Mouse (Mus musculus): ENCODE data around the gene Shroom3.

The Shroom3 gene

DNA sequence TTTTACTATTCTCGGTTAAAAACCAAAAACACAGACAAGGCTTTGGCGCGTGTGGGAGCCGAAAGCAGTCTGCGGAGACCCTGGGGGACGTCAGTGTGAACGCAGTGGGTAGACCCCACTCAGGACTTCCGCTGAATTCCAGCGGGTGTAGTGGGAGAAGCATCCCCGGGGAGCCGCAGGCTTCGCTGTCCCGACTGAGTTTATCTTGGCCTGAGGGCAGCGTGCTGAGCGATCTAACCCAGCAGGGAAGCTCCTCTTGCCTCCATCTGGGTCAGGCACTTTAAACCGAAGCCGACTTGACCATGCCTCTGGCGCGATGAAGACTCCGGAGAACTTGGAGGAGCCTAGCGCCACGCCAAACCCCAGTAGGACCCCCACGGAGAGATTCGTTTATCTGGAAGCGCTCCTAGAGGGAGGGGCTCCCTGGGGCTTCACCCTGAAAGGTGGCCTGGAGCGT, at the start of gene Shroom3:
Gene Shroom3 (plus strand): TSS at position 85 of the 457 bp plus-strand sequence.
- DNase-seq = peak; percentile 51

DNA sequence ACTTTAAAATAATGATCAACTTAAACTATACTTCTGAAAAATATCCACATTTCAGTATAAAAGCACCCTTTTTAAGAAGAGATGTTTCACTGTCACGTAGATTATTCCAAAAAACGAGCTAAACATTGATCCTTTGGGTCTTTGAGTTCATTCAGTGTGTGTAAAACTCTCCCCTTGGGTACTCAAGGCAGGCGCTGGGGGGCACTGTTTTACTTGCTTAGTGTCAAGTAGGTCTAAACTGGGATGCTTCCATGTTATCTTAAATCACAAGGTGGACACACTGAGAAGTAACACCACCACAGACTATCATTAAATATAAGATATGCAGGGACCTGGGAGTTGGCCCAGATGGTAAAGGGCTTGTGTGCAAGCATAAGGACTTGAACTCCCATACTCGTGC, 49.7 kb upstream of the Shroom3 start:
- peak; percentile 4 for DNase-seq

DNA sequence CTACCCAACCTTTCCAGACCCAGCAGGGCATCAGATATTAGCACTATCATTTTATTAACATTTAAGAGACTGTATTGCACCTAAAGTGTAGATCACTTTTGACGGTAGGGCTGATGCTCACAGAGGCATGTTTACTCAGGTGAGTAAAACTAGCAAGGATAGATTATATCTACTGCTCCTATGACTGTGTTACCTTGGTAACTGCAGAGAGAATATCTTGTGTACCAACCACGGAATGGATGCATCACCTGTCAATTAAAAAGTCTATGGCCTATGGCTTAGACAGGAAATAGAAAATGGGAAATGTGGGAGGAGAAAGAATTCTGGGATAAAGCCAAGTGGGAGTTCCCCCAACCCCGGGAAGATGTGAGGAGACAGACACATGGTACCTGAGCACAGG, 48.3 kb upstream of the Shroom3 start:
- no peak for DNase-seq

DNA sequence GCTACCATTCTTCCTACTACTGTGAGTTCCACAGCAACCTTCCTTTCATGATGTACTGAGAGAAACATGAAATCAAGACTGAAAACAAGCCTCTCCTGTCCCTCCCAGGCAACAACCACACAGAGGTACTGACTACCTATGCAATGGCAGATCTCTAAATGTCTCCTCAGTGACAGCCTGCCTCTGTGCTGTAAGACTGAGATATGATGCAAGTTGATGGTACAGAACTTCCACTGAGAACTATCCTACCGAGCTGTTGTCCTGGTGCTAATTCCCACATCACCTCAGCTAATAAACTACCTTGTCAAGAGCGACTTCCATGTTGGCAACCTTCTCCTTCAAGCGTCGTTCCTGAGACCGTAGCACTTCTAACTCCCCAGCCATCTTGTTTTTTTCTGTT, 47.3 kb upstream of the Shroom3 start:
- DNase-seq = no peak

DNA sequence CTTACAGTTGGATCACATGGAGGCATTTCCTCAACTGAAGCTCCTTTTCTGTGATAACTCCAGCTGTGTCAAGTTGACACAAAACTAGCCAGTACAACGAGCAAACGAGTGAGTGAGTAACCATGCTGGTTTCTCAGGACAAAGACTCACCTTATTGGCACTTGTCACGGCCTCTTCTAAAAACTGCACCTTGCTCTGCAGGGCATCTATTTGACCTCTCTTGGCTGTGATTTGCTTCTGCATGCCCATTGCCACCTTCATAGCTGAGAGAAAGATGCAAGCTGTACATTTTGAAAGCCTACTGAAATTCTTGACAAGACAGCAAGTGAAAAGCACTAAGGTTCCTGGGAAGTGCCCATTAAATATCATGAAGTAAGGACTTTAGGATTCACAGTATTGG, 42.4 kb upstream of the Shroom3 start:
- no peak for DNase-seq

DNA sequence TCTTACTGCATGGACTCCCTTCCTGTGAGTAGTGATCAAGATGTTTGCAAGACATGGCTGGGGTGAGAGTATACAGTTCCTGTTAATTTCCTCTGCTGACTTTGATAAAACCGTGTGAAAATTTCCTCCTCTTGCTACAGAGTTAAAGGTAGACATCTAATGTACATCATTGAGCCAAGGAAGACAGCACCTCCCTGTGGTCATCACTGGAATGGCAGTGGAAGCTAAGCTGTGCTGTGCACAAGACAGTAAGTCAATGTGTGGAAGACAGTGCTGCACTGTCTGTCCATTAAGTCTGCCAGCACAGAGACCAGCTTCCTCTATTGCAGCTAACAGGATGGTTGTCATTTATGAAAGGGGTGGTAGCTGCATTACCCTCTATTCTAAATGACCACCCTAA, 27.0 kb upstream of the Shroom3 start:
- DNase-seq = peak; percentile 82

DNA sequence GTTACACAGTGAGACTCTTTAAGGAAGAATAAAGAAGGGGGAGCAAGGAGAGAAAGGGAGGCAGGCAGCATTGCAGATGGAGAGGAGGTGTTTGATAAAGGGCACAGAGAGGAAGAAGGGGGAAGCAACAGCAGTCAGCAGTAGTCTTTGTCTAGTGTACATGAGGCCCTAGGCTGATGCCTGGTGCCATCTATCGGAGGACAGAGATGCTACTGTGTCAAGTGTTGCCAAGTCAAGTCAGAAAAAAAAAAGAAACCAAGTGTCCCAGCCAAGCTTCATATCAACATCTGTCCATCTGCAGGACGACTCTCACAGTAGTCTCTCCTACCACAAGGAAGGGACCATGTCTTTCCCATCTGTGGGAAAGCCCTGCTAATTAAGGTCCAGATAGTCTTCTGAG, 18.9 kb upstream of the Shroom3 start:
- no peak for DNase-seq

DNA sequence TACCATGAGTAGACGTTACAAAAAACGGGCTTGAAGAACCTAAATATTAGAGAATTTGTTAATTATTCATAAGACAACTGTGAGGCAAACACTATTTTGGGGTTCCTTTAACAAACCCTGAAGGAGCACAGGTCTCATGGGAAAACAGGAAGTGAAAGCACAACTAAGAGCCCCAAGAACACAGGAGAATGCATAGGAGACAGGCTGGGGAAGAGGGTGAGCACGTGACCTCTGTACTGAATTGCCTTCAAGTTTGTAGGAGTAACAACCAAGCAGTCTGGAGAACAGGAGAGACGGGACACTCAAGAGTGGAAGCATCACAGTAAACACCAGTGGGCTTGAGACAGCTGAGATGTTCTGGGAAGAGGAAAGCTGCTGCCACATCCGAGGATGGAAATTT, 16.4 kb upstream of the Shroom3 start:
- DNase-seq = no peak

DNA sequence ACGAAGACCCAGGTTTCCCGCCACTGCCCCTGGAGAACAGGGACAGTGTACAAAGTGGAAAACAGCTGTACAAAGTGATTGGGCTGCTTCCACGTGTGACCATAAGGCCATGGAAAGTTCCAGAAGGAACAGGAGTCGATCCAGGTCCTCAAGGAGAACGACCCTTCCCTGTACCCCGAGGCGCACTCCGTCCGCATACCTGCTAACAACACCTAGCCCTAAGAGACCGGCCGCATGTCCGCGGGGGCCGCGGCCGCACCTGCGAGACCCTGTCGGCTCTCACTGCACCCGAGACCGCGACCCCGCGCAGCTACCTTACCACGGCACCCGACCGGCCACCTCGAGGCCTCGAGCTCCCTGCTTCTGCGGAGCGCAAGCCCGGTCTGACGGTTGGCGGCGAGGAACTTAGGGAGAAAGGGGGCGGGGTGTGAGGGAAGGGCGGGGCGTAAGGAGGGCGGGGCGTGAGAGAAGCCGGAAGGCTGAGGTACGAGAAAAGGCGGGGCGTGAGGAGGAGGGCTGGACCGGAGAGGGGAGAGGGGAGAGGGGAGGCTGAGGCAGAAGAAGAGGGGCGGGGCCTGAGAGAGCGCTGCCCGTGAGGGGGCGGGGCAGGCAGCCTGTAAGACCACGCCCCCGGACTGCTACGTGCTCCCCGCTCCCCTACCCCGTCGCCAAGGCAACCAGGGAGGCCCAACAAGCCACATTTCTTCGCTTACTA, 8.2 kb upstream of the Shroom3 start, which contains the start of gene Ccdc158:
Gene Ccdc158 (minus strand): TSS at position 413 of the 715 bp plus-strand sequence.
- peak; percentile 91 for DNase-seq

DNA sequence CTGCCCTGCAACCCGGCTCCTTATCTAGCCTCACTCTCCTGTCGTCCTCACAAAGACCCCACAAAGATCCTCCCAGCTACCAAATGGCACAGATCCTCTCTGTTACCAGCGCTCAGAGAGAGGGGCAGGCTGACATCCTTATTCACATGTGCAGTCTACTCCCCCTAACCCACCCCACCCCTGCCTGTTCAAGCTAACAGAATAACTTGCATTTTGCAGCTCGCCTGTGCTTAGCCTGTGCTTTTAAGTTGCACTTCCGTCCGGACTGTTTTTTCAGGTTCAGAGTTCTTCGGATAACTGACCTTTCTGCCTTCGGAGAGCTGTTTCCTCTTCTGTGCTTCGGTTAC, 7.7 kb upstream of the Shroom3 start:
- DNase-seq = no peak

DNA sequence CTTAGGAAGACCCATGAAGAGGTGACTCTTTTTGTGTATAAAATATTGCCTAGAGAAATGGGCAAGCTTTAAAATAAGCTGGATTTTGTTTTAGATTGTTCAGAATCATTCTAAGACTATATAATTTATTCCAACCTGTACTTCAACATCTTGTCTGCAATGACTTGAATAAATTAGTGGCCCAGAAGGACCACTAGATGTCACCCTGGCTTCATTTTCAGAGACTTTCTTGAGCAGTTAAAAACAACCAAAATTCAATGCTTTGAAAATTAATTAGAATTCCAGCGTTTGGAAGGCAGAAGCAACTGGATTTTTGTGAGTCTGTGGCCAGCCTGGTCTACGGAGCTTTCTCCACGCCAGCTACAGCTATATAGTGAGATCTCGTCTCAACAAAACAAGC, 3.8 kb upstream of the Shroom3 start:
- peak; percentile 67 for DNase-seq

DNA sequence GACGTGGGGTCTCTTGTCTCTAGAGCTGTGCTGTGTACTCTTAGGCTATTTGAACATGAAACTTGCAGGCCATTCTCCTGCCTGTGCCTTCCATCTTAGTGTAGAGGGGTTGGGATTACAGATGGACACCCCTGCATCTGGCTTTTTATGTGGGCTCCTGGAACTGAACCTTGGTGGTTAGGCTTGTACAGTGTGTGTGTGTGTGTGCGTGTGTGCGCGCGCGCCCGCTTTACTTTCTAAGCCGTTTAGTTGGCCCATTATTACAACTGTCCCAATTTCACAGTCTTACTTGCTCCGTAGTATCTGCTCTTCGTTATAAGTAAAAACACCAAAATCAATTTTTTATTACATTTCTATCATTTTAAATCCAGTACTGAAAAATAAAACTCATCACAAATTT, 1.4 kb upstream of the Shroom3 start:
- no peak for DNase-seq

DNA sequence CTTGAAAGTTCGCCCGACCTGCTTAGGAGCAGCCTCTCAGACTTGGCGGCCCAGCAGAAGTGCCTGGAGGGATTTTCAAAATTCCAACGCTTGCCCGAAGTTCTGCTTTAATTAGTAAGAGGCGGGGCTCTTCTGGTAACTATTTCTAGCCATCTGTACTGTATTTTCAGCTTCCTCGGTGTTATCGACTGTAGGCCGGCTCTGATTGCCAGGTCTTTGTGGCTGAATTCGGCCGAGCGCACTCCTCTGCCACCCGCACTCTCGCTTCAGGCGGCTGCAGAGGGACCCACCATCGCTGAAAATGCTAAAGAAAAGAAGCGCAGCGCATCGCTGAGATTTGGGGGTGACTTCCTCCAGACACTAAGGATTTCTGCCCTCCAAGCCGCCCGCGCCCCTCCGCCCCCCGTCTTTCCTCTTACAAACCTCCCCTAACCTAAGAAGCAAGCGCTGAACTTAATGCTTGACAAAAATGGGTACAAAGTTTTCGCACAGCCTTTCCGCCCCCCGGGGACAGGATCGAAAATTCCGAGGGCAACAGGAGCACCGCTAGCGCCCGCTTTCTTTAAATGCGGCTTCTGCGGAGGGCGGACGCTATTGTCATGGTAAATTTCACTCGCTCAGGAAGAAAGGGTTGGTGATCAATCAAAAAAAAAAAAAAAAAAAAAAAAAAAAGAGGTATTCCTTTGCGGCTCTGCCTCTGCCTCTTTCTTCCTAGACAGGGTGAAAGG, 450 bp upstream of the Shroom3 start:
- peak; percentile 50 for DNase-seq

DNA sequence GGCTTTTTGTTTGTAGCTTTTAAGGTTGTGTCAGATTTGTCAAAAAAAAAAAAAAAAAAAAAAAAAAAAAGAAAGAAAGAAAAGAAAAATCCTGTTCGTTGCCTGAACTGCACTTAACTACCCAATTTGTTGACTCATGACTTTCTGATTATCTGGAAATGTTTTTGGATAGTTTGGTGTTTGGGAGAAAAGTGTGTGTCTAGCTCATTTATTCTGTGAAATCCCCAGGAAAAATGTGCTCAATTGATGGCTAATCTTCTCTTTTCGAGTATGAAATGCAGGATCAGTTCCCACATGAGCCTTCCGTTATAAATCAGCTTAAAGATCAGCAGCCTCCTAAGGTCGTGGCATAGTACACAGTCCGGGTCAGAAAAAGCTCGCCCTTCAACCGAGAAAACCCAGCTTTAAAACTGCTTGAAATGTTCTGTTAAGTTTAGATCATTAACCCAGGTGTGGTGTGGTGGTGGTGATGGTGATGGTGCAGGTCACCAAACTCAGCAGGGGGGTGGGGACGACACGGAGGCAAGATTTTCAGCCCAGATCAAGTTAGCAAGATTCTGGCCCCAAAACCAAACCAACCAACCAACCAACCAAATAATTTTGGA, 738 bp downstream of the Shroom3 start:
- DNase-seq = no peak

DNA sequence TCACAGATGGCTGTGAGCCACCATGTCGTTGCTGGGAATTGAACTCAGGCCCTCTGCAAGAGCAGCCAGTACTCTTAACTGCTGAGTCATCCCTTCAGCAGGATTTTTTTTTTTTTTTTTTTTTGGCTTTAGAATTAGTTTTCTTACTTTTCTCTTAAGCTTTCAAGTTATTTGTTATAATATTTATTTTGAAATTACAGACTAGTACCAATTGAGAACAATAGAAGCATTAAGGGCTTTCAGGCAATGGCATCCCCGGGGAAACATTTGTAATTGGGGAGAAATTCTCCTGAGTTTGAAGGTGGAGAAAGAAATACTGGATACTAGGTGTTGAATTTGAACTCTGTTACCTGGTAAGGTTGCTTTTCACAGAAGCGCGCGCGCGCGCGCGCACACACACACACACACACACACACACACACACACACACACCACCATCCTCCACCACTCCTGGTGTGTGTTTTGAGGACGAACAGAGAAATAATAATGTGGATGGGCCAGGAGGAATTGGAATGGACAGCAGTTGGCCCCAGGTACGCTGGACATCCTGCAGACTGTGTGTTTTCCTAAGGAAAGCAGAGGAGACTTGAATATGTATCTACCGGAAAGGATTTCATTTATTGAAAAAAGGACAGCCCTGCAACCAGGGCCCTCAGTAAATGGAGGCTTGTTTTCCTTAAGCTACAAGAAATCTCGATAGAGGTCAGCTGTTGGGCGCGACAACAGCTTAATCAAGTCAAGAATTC, 1.7 kb downstream of the Shroom3 start:
- peak; percentile 39 for DNase-seq

DNA sequence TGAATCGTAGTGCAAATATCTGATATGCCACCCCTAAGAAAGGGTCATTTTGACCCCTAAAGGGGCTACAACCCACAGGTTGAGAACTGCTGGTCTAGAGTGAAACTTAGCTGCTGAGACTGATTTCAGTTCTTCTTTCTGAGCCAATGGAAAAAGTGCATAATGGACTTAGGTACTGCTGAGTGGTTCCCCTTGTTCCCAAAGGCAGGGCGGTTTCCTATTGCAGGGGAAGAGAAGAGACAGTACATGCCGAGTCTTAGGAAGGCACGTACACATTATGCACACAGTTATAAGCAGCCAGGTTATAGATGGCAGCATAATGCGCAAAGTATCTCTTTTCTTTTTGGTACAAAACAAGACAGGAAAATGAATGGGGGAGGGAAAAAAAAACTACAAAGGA, 4.9 kb downstream of the Shroom3 start:
- DNase-seq = no peak

DNA sequence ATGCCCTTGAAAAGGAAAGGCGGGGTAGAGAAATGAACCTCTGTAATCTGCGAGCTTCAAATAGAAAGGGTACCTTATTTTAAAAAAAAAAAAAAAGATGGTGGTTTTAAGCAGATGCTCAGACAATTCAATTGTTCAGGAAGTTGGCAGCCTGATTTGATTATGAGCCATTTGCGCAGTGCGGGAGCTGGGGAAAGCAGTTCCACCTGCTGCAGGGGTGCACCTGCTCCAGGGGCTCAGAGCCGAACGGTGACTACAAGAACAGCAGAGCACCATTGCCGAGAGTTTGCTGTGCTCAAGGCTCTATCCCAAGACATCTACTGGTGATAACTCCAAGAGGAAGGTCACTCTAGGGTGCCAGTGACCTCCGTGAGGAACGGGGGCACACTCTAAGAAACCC, 5.3 kb downstream of the Shroom3 start:
- DNase-seq = no peak

DNA sequence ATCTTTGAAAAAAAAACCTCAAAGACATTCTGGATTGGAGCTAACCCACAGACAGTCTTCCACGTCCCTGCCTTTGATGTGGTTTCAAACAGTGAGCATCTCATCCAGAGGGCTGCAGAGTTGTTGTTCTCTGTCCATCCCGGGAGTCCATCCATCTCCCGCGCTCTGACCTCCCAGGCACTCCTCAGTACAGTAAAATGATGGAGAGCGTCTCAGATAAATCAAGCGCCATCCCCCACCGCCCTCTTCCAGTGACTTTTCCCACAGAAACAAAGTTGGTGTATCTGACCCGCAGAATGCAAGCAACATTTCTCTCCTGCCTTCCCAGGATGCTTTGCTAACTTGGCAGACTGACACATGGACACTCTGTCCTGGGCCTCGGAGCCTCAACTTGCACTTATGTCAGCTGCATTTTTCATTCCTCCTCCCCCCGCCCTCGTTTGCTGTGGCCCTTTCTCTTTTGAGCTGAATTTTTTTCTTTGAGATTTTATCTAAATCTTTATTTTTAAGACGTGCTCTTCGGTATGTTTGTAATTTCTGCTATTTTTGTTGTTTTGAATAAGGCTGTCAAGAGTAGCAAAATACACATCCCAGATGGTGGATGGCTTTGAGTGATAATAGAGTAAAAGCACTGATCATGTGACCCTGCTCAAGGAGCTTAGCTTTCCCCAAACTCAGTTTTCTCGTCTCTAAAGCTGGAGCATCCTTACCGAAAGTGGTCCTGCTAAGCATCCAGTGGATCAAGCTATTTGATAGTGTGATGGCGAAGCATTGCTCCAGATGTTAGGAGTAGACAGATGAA, 9.2 kb downstream of the Shroom3 start:
- DNase-seq = peak; percentile 91

DNA sequence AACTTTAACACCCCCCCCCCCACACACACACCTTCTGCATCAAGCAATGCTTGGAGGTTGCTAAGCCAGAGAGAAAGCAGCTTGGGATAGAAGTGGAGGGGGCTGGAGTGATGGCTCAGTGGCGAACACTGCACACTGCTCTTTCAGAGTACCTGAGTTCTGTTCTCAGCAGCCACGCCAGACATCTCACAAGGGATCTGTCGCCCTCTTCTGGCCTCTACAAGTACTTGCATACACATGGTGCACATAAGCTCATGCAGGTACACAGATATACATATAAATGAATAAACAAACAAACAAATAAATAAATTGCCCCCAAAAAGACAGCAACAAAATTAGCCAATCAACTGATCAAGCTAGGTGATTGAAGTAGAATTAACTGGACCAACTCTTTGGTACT, 10.5 kb downstream of the Shroom3 start:
- no peak for DNase-seq

DNA sequence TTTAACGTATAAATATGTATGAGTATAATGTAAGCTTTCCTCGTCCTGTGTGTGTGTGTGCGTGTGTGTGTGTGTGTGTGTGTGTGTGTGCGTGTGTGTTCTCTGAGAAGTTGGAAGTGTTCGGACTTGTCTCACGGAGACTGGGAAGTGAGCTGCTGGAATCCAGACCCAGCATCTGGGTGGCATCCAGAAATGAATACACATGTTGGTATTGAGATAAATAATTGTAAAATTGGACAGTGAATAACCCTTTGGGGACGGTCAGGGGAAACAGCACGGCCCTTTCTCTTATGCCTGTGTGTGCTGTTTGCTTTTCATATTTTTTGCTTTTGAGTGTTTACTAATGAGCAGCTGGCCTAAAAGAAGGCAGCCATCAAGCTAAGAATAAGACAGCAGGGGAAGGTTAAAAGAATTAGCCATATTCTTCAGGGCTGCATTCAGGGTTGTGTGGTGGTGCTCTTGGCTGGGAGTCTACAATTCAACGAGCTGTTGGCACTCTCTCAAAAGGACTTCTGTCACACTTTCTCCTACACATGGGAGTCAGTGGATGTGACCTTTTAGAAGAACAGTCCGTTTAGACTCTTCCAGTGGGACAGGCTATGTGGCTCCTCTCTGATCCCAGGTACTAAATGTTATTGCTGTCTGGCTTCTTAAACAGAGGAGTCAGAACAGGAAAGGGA, 11.2 kb downstream of the Shroom3 start:
- DNase-seq = peak; percentile 67

DNA sequence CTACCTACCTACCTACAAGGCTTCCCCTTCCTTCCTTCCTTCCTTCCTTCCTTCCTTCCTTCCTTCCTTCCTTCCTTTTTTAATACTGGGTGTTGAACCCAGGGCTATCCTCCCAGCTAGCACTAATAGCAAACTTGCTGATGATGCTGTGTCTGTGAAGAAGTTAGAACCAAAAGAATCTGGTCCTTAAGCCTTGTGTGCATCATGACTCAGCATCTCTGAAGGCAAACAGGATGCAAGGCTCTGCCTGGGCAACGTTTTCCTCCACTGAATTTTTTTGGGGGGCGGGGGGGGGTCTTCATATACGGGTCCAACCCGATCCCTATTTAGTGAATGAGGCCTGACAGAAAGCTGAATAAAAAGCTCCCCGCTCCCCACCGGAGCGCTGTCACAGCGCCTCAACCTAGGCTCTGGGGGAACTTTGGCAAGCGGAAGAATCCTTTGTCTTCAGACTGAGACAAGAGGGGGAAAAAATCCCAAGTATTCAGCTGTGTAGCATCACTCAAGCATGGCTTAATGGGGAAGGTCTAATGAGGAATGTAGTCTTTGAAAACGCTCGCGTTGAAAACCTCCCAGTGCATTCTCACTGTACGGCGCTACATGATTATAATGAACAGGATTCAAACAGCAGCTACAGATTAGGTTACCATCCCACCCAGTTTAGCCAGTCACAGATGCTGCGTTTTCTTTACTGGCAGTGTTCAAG, 15.0 kb downstream of the Shroom3 start:
- DNase-seq = no peak
